Mouse (Mus musculus) testis, adult 2 months (tissue): ENCODE data around the gene Cux1. TPM values are rescaled to one million over a fixed set of nuclear protein-coding genes. Genes with fewer than 3 reads are reported as not detected.

Source experiments
- H3K27ac ChIP-seq: fragments of 200-500 bp; 2 replicates; pipeline ENCODE4 v1.5.1; 2012; ENCODE audit warnings: low read depth, low read length; ENCODE audit not compliant: control insufficient read depth, insufficient read depth
- H3K27me3 ChIP-seq: fragments of 200-500 bp; 2 replicates; pipeline ENCODE4 v1.6.1; 2012; ENCODE audit warnings: mild to moderate bottlenecking, low read length, moderate library complexity; ENCODE audit not compliant: control insufficient read depth, insufficient read depth
- H3K36me3 ChIP-seq: fragments of 200-500 bp; 2 replicates; pipeline ENCODE4 v1.6.1; 2012; ENCODE audit warnings: mild to moderate bottlenecking, low read length; ENCODE audit not compliant: control insufficient read depth, insufficient read depth
- H3K4me1 ChIP-seq: fragments of 200-500 bp; 2 replicates; pipeline ENCODE4 v1.6.1; 2012; ENCODE audit warnings: low read length; ENCODE audit not compliant: control insufficient read depth, insufficient read depth
- H3K4me3 ChIP-seq: fragments of 200-500 bp; 2 replicates; pipeline ENCODE4 v1.5.1; 2012; ENCODE audit warnings: low read depth, mild to moderate bottlenecking, low read length, moderate library complexity, mixed read lengths; ENCODE audit not compliant: control insufficient read depth
- CTCF ChIP-seq: fragments of 200-500 bp; IDR thresholded peaks from 2 replicates; pipeline ENCODE4 v1.5.1; 2012; ENCODE audit warnings: low read depth, mild to moderate bottlenecking, inconsistent platforms, low read length, moderate library complexity; ENCODE audit not compliant: control insufficient read depth, insufficient read depth, insufficient replicate concordance
- POLR2A ChIP-seq: fragments of 200-500 bp; IDR thresholded peaks from 2 replicates; pipeline ENCODE4 v1.6.1; 2012; ENCODE audit warnings: low read depth, mild to moderate bottlenecking, inconsistent platforms, low read length, moderate library complexity; ENCODE audit not compliant: control insufficient read depth
- polyA plus RNA-seq: library from polyadenylated mRNA; depleted of rRNA; stranded (reverse); fragments of >200 nt; gene quantifications from 2 replicates; pipeline ENCODE4 v1.2.3, GENCODE M21; 2012

The Cux1 gene
- polyA plus RNA-seq, 1 experiment = 88.7 TPM

DNA sequence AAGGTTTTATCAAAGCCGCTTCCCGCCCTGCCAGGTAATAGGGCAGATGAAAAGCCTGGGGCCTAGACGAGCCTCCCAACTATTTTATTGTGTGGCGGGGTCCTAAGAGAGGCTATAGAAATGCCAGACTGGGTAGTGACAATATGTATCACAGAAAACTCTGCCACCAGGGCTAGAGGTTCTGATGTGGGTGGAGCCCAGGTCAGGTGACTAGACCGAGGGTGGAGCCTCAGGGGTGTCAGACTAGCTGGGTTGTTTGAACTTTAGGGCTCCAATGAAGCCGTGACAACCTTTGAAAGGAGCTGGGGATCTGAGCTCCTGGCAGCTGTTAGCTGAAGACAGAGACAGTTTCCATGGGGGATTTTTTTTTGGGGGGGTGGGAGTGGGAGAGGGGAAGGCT, 318.8 kb downstream of the Cux1 start:
- Histone ChIP-seq H3K4me3 (no peak overlapping the region), H3K27me3 (no peaks in the 10 kb centered on the region), H3K36me3 (no peaks in the 10 kb centered on the region), H3K27ac (no peak overlapping the region), H3K4me1 (peaks cover 38% of the 10 kb centered on the region)
- no peak for TF ChIP-seq CTCF
- TF ChIP-seq POLR2A = no peak

DNA sequence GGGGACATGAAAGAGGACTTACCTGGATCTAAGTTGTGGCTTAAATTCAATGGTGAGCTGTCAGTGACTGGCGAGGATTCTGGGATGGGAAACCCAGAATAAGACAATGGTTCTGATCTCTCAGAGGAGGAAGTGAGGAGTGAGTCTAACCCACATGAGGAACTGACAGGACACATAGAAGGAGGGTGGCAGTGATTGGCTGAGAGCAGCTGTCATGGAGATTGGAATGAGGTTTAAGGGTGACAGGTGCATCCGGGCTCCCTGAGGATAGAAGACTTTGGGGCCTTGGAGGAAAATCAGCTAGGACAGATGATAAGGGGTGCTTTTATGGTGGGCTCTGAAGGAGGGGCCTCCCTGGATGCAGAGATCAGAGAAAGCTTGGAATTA, 320.8 kb downstream of the Cux1 start, which contains the start of gene Sh2b2:
Gene Sh2b2 (minus strand): TSS at position 105 of the 387 bp plus-strand sequence.
- H3K4me3 ChIP-seq = peak within 1 kb of the TSS; percentile 84
- H3K36me3 ChIP-seq = no peaks in the 10 kb centered on the region
- no peak for TF ChIP-seq CTCF
- TF ChIP-seq POLR2A = no peak
- peak within 1 kb of the TSS; percentile 92 for H3K27ac ChIP-seq
- no peaks in the 10 kb centered on the region for H3K27me3 ChIP-seq
- peaks cover 29% of the 10 kb centered on the region for H3K4me1 ChIP-seq

DNA sequence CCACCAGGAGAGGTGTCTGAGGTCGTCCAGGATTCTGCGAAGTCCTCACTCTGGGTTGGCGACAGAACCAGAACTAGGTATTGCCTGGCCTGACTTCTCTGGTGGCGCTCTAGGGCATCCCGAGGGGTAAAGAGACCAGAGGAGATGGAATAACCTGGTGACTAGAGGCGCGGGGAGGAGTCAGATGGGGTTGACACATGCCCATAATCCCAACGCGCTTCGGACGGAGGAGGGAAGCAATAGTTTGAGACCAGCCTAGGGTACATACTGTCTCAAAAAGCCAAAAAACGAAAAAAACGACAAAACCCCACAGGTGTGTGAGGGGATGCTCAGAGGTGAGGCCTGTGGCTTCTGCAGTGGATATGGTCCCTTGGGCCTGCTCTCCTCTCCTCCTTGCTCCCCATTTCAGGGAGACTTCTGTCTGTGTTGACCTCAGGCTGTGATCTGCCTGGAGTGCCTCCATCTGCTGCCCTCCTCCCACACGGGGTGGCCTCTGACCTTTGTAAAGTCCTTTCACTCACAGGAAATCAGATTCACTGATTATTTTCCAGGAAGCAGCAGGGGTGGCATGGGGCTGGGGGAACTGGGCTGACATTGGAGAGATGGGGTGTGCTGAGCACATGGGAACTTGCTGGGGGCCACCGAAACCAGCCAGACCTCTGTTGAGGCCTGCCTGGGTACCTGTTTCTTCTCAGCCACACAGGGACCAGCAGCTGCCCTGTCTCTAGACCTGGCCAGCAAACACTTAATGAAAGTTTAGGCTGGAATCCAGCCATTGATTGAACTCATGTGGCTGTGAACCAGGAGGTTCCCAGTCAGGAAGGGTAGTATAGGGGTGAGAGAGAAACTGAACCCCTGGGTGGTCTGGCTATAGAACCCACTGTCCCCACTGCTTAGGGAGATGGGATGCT, 321.5 kb downstream of the Cux1 start:
- peak overlapping the region; percentile 84 for H3K4me3 ChIP-seq
- H3K4me1 ChIP-seq = peaks cover 29% of the 10 kb centered on the region
- no peaks in the 10 kb centered on the region for H3K27me3 ChIP-seq
- peak overlapping the region; percentile 92 for H3K27ac ChIP-seq
- no peak for TF ChIP-seq CTCF
- TF ChIP-seq POLR2A = no peak
- H3K36me3 ChIP-seq = no peaks in the 10 kb centered on the region

DNA sequence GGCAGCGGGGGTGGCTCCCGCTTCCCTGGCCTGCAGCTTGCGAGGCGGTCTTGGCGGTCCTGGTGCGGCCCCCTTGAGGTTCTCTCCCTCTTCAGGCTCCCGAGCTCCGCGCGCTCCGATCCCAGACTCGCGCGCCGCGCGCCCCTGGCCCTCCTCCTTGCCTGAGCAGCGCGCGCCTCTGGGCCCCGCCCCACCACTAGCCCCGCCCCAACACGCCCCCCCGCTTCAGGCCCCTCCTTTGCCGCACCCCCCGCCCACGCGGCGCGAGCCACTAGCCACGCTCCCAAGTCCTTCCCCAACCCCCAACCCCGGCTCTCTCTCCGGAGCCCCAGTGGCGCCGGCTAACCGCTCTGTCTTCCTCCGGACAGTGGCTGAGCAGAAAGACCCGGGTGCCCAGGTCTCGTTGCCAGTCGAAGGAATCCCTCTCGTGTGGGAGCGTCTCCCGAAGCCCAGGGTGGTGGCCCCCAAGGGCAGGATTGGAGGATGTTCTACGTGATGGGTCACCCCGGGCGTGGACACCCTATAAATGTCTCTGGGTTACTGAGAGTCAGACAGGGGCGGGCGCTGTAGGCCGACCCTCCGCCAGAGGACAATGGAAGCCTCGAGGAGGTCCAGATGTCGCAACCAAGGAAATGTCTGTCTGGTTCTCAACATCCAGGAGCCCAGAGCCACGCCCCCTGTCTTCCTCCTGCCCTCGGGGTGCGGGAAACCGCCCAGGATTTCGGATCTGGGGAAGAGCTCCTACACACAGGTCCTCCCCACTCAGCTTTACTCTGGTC, 322.3 kb downstream of the Cux1 start:
- H3K27me3 ChIP-seq = no peaks in the 10 kb centered on the region
- no peak for TF ChIP-seq POLR2A
- TF ChIP-seq CTCF = no peak
- H3K4me3 ChIP-seq = peak overlapping the region; percentile 86
- peak overlapping the region; percentile 92 for H3K27ac ChIP-seq
- H3K4me1 ChIP-seq = peaks cover 29% of the 10 kb centered on the region
- H3K36me3 ChIP-seq = no peaks in the 10 kb centered on the region

DNA sequence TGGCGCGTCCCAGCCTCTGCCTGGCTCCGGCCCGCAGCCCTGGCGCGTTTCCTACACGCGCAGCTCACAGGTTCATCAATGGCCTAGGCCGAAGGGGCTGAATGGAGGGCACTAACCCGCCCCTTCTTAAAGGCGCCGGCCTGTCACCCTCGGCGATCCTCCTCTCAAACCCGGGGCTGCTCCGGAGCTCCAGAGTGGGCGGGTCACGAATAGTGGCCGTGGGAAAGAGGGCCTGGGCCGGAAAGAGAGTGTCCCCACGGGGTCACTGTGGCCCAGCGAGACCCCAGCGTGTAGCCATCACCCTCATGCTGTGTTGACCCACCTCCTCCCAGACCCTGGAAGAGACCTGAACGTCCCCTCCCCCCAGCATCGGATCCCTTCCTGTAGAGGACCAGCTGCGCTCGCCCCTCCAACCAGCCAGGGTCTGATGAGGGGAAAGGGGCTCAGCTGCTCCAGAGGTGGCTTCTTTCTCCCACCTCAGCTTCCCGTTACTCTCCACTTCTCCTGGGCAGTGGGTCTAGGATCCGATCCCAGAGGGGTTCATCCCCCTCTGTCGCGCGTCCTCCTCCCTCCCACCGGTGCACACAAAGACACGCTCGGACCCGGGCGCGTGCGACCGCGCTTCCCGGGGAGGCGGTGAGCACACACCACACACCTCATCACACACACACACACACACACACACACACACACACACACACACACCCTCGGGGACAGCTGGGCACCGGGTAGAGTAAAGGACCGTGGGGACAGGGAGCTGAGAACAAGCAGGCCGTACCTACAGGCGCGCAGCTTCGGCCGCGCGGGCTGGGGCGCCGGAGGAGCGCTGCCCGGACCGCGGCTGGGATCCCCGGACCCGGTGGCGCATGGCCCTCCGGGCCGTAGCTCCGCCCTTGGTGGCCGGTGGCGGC, 323.2 kb downstream of the Cux1 start:
- H3K4me1 ChIP-seq = peaks cover 29% of the 10 kb centered on the region
- no peaks in the 10 kb centered on the region for H3K27me3 ChIP-seq
- no peaks in the 10 kb centered on the region for H3K36me3 ChIP-seq
- H3K27ac ChIP-seq = no peak overlapping the region
- H3K4me3 ChIP-seq = peak overlapping the region; percentile 86
- TF ChIP-seq CTCF = no peak
- TF ChIP-seq POLR2A = 0 out of 2 replicates have a peak, but pooled peaks have one; percentile 8

DNA sequence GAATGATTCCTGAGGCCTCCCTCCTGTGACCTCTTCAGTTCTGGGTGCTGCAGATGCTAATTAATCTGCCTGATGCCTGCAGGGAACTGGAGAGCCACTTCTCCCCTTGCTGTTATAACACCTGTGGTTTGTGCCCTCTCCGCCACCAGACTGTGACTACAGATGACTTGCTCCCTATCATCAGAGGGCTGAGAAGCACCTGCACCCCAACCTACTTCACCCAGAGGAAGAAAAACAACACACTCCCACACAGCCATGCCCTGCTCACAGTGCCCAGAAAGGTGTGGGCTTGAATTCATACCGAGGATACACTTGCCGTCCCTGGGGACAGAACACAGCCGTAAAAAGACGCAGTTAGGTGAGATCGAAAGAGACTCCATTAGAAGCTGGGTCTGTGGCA, 326.1 kb downstream of the Cux1 start:
- Histone ChIP-seq H3K27ac (no peak overlapping the region), H3K4me3 (no peak overlapping the region), H3K36me3 (no peaks in the 10 kb centered on the region), H3K27me3 (no peaks in the 10 kb centered on the region), H3K4me1 (peaks cover 25% of the 10 kb centered on the region)
- TF ChIP-seq POLR2A (no peak), CTCF (no peak)

DNA sequence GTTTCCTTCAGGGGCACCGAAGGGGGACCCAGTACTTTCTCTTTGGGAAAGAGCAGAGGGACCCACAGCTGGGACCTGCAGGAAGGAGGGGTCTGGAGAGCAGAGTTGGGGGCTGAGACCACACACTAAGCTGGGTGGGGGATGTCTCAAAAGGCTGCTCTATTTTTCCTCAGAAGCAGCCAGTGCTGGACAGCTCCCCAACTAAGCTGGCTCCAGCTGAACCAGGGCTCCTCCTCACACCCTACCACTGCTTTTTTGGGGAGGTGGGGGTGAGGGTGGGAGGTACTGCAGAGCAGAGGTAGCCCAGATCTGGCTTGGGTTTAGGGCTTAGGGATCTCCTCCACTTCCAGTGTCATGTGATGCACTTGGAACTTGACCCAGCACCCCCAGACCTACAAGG, 326.9 kb downstream of the Cux1 start:
- Histone ChIP-seq H3K27ac (no peak overlapping the region), H3K36me3 (no peaks in the 10 kb centered on the region), H3K4me1 (peaks cover 19% of the 10 kb centered on the region), H3K4me3 (no peak overlapping the region), H3K27me3 (no peaks in the 10 kb centered on the region)
- TF ChIP-seq POLR2A (no peak), CTCF (no peak)
